Mouse (Mus musculus): Measurements from ENCODE around the gene Ubash3b. TPM values are rescaled to one million over a fixed set of nuclear protein-coding genes. Genes with fewer than 3 reads are reported as not detected.
A peak's percentile ranks its signal among the peaks of the same experiment; 100 is the strongest.

Ubash3b gene
- polyA plus RNA-seq, 1 experiment from 2014 or later = 5.7 TPM

DNA sequence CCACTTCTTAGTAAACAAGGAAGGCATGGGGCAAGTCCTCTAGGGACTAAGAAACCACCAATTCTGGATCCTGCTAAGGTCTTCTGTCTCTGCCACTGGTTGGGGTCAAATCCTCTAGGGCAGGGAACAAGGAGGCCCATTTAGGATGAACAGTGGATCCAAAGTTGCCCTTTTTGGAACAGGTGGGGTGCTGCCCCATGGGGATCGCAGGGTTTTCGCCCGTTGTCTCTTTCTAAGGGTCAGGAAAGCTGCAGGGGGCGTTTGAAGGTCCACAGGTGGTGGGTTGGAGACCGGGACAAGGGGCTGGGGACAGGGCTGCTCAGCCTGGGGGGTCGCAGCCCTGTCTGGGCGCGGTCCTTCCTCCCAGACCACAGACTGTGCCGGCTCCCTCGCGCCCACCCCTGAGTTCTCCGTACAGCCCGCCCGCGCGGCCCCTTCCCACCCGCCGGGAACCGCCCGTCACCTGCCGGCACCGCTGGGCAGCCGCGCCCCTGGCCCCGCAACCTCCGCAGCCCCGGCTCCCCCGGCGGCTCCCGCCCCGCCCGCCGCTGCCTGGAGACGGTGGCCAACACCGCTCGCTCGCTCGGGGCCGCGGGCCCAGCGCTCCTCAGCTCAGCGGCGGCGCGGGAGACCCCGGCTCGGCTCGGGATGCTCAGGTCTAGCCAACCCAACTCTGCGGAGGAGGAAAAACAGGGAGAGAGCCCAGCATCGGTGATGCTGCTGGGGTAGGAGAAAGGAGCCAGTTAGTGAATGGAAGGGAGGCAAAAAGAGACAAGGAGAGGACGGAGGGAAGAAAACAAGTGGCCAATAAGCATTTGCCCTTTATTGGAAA, 197.7 kb downstream of the Ubash3b start, which contains the start of gene Jhy:
Gene Jhy, minus strand, starts transcription at position 533 of the 832 bp plus-strand sequence.
- Histone ChIP-seq H3K4me2 (ENCODE audit: low read depth, low read length) (peak within 1 kb of the TSS; percentile 76), H3K27me3 (ENCODE audit: control insufficient read depth, insufficient read depth, low read length) (peaks cover 37% of the 10 kb centered on the region), H3K27ac (ENCODE audit: low read length) (no peak within 1 kb of the TSS), H3K9ac (ENCODE audit: low read length) (peak within 1 kb of the TSS; percentile 54), H3K4me1 (ENCODE audit: control insufficient read depth, insufficient read depth, low read length) (peaks cover 8% of the 10 kb centered on the region; the same call in 1 of the 2 replicates), H3K36me3 (ENCODE audit: control insufficient read depth, insufficient read depth) (no peaks in the 10 kb centered on the region), H3K4me3 (ENCODE audit: low read length) (peak within 1 kb of the TSS; percentile 51), H3K9me3 (replicated peaks; ENCODE audit: control insufficient read depth, low read length) (no peaks in the 10 kb centered on the region)
- 1% methylated on average over 51 of the region's 51 CpGs for WGBS
- ATAC-seq (replicated peaks; ENCODE audit: extremely low read depth, insufficient read depth, low FRiP score) = no peak

DNA sequence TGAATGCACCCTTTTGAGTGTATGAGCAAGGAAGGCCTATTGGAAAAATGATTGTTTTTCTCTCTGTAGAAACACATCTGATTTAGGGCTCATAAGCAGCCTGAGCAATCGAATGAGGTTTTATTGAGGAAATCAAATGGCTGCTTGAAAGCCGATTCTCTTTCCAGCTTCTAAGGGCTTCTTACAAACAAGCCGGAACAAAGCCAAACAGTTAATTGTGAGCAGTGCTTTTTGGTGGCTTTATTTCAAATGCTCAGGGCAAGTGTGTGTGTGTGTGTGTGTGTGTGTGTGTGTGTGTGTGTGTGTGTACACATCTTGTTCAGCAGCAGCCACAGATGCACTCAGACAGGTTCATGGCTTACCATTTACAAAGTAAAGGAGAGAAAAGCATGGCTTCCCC, 200.1 kb downstream of the Ubash3b start:
- H3K9ac ChIP-seq (ENCODE audit: low read length) = no peak overlapping the region
- no peaks in the 10 kb centered on the region for H3K36me3 ChIP-seq (ENCODE audit: control insufficient read depth, insufficient read depth)
- peaks cover 8% of the 10 kb centered on the region; the same call in 1 of the 2 replicates for H3K4me1 ChIP-seq (ENCODE audit: control insufficient read depth, insufficient read depth, low read length)
- ATAC-seq (replicated peaks; ENCODE audit: extremely low read depth, insufficient read depth, low FRiP score) = no peak
- 83% methylated on average over 3 of the region's 3 CpGs for WGBS
- H3K27ac ChIP-seq (ENCODE audit: low read length) = no peak overlapping the region
- no peak overlapping the region for H3K4me2 ChIP-seq (ENCODE audit: low read depth, low read length)
- peaks cover 37% of the 10 kb centered on the region for H3K27me3 ChIP-seq (ENCODE audit: control insufficient read depth, insufficient read depth, low read length)
- H3K4me3 ChIP-seq (ENCODE audit: low read length) = no peak overlapping the region
- no peaks in the 10 kb centered on the region for H3K9me3 ChIP-seq (replicated peaks; ENCODE audit: control insufficient read depth, low read length)

Other genes starting within 250 kb of the Ubash3b start
- 0.09 TPM in 1 of 2 replicates, not detected in the other for gene Jhy, start 197.6 kb downstream of the Ubash3b start, polyA plus RNA-seq (2015; fragmentation: Nextera tagmentation; extraction: Ambion mirVana)
- gene Crtam, start 157.1 kb downstream of the Ubash3b start, polyA plus RNA-seq (2015; fragmentation: Nextera tagmentation; extraction: Ambion mirVana) = 0.07 TPM in 1 of 2 replicates, not detected in the other